19 mouse cellular contexts compared by ENCODE assay signal in genomic region chr10:94313146-94313545, GRCm38 (mm10). TPM values are rescaled to one million over a fixed set of nuclear protein-coding genes. Genes with fewer than 3 reads are reported as not detected.
DNase-seq lines count a peak whose midpoint lies in the region; ATAC-seq lines count a peak whose summit lies in the region.
"Had no signal": no experiment of that assay in that cellular context is flagged by ENCODE, and none has a peak within 500 bp of the region (broad histone marks: within the 10 kb centered on the region; RNA-seq: fewer than 3 reads in every experiment).

No protein-coding gene starts in this region.

- no peak overlapping the region for H3K4me3 ChIP-seq in hindbrain, embryonic 14.5 days (replicated peaks; ENCODE audit: low read length)
- H3K4me3 ChIP-seq in hindbrain, embryonic 13.5 days, result no peak overlapping the region
- H3K4me3 ChIP-seq in midbrain, embryonic 14.5 days (replicated peaks; ENCODE audit: low read depth, low read length), result no peak overlapping the region
- H3K4me3 ChIP-seq in midbrain, embryonic 13.5 days (replicated peaks), result no peak overlapping the region

- H3K27ac ChIP-seq in hindbrain, embryonic 14.5 days, result no peak overlapping the region
- H3K27ac ChIP-seq in hindbrain, embryonic 13.5 days, result no peak overlapping the region
- H3K27ac ChIP-seq in midbrain, embryonic 14.5 days (replicated peaks; ENCODE audit: low read depth, low read length), result no peak overlapping the region
- H3K27ac ChIP-seq in midbrain, embryonic 13.5 days, result no peak overlapping the region
- H3K27ac ChIP-seq: embryonic facial prominence, embryonic 15.5 days; heart, embryonic 10.5 days; limb, embryonic 12.5 days; liver, embryonic 12.5 days had no signal

- H3K4me1 ChIP-seq in hindbrain, embryonic 14.5 days (replicated peaks; ENCODE audit: control insufficient read depth, insufficient read depth, low read length), result peaks cover 7% of the 10 kb centered on the region; the same call in 1 of the 2 replicates
- H3K4me1 ChIP-seq in hindbrain, embryonic 13.5 days (replicated peaks), result peaks cover 17% of the 10 kb centered on the region
- H3K4me1 ChIP-seq in midbrain, embryonic 14.5 days (ENCODE audit: control insufficient read depth, insufficient read depth, low read length), result peaks cover 14% of the 10 kb centered on the region
- H3K4me1 ChIP-seq in midbrain, embryonic 13.5 days (replicated peaks), result peaks cover 20% of the 10 kb centered on the region

- no peaks in the 10 kb centered on the region for H3K9me3 ChIP-seq in hindbrain, embryonic 14.5 days (ENCODE audit: control insufficient read depth, low read length)
- peaks cover 4% of the 10 kb centered on the region; the same call in 1 of the 2 replicates for H3K9me3 ChIP-seq in hindbrain, embryonic 13.5 days
- H3K9me3 ChIP-seq in midbrain, embryonic 14.5 days (ENCODE audit: control insufficient read depth, low read length), result no peaks in the 10 kb centered on the region
- no peaks in the 10 kb centered on the region for H3K9me3 ChIP-seq in midbrain, embryonic 13.5 days
- H3K9me3 ChIP-seq: embryonic facial prominence, embryonic 15.5 days; heart, embryonic 10.5 days; limb, embryonic 12.5 days; liver, embryonic 12.5 days had no signal

- no peak for ATAC-seq in hindbrain, embryonic 14.5 days (ENCODE audit: low FRiP score)
- no peak for ATAC-seq in hindbrain, embryonic 13.5 days (ENCODE audit: low FRiP score)
- no peak for ATAC-seq in midbrain, embryonic 14.5 days (ENCODE audit: low FRiP score, low TSS enrichment)
- ATAC-seq in midbrain, embryonic 13.5 days, result no peak
- ATAC-seq: liver, embryonic 12.5 days had no signal

- no peaks in the 10 kb centered on the region; the same call in 1 of the 2 replicates for H3K27me3 ChIP-seq in hindbrain, embryonic 14.5 days (ENCODE audit: control insufficient read depth, insufficient read depth, low read length)
- no peaks in the 10 kb centered on the region for H3K27me3 ChIP-seq in hindbrain, embryonic 13.5 days
- H3K27me3 ChIP-seq in midbrain, embryonic 14.5 days (ENCODE audit: control insufficient read depth, insufficient read depth, low read length), result no peaks in the 10 kb centered on the region
- peaks cover 5% of the 10 kb centered on the region for H3K27me3 ChIP-seq in midbrain, embryonic 13.5 days

- no peaks in the 10 kb centered on the region for H3K36me3 ChIP-seq in hindbrain, embryonic 14.5 days (replicated peaks; ENCODE audit: control insufficient read depth, insufficient read depth)
- no peaks in the 10 kb centered on the region for H3K36me3 ChIP-seq in hindbrain, embryonic 13.5 days
- no peaks in the 10 kb centered on the region for H3K36me3 ChIP-seq in midbrain, embryonic 14.5 days (ENCODE audit: control insufficient read depth, insufficient read depth, low read length)
- H3K36me3 ChIP-seq in midbrain, embryonic 13.5 days, result no peaks in the 10 kb centered on the region
- H3K36me3 ChIP-seq: embryonic facial prominence, embryonic 15.5 days; forebrain, embryonic 10.5 days; heart, embryonic 10.5 days; limb, embryonic 12.5 days; liver, embryonic 12.5 days had no signal

- DNase-seq in hindbrain, embryonic 14.5 days (ENCODE audit: low spot score), result no peak
- no peak for DNase-seq in midbrain, embryonic 14.5 days
- peak; percentile 43 for DNase-seq in fat pad, adult 2 months (ENCODE audit: extremely low read depth, low read depth, low spot score)
- peak; percentile 55 to 68 for DNase-seq in kidney, postnatal 25 days
- no peak for DNase-seq in thymus, postnatal 0 days (ENCODE audit: low spot score)
- DNase-seq: adrenal gland, postnatal 36 days; cerebellum, adult 11-12 months; forebrain, postnatal 0 days; spleen, adult 18-20 months had no signal

- WGBS in hindbrain, embryonic 14.5 days, result 87% methylated on average over 4 of the region's 4 CpGs
- WGBS in hindbrain, embryonic 13.5 days, result 85% methylated on average over 4 of the region's 4 CpGs
- WGBS in midbrain, embryonic 14.5 days, result 86% methylated on average over 4 of the region's 4 CpGs
- WGBS in midbrain, embryonic 13.5 days, result 85% methylated on average over 4 of the region's 4 CpGs

- H3K9ac ChIP-seq in hindbrain, embryonic 14.5 days, result no peak overlapping the region
- H3K9ac ChIP-seq in hindbrain, embryonic 13.5 days, result no peak overlapping the region
- H3K9ac ChIP-seq in midbrain, embryonic 14.5 days (replicated peaks; ENCODE audit: low read length), result no peak overlapping the region
- H3K9ac ChIP-seq in midbrain, embryonic 13.5 days (replicated peaks), result no peak overlapping the region
- H3K9ac ChIP-seq: embryonic facial prominence, embryonic 15.5 days; forebrain, postnatal 0 days; liver, embryonic 12.5 days had no signal

- peak overlapping the region; percentile 98; the same call in 1 of the 2 replicates for H3K4me2 ChIP-seq in hindbrain, embryonic 14.5 days (replicated peaks)
- no peak overlapping the region; the same call in 1 of the 2 replicates for H3K4me2 ChIP-seq in hindbrain, embryonic 13.5 days
- H3K4me2 ChIP-seq in midbrain, embryonic 14.5 days (ENCODE audit: low read length), result 0 out of 2 replicates have a peak overlapping the region, but pooled peaks have one; percentile 6
- no peak overlapping the region for H3K4me2 ChIP-seq in midbrain, embryonic 13.5 days (replicated peaks)

RNA-seq across cellular contexts. Expression of gene Tmcc3, which starts 1.4 kb away (rescaled TPM):
- polyA plus RNA-seq in hindbrain, embryonic 14.5 days (2014; fragmentation: Nextera tagmentation; extraction: Ambion mirVana), result 12.5 and 17.9 TPM in 2 replicates
- 7.5 and 8.3 TPM in 2 replicates for polyA plus RNA-seq in hindbrain, embryonic 13.5 days (2015; fragmentation: Nextera tagmentation; extraction: Ambion mirVana)
- 9.7 and 11.3 TPM in 2 replicates for polyA plus RNA-seq in midbrain, embryonic 14.5 days (2014; fragmentation: Nextera tagmentation; extraction: Ambion mirVana)
- polyA plus RNA-seq in midbrain, embryonic 13.5 days (2015; fragmentation: Nextera tagmentation; extraction: Ambion mirVana), result 6.1 and 6.6 TPM in 2 replicates
- polyA plus RNA-seq in thymus, postnatal 0 days (2015; fragmentation: Nextera tagmentation; extraction: Ambion mirVana), result 12.2 and 14.0 TPM in 2 replicates

RNA-seq across cellular contexts. Expression of gene Gm4792, which starts 14.6 kb away (rescaled TPM):
- polyA plus RNA-seq in hindbrain, embryonic 14.5 days (2014; fragmentation: Nextera tagmentation; extraction: Ambion mirVana), result 0.35 and 0.38 TPM in 2 replicates
- 0.35 and 0.45 TPM in 2 replicates for polyA plus RNA-seq in hindbrain, embryonic 13.5 days (2015; fragmentation: Nextera tagmentation; extraction: Ambion mirVana)
- polyA plus RNA-seq in midbrain, embryonic 14.5 days (2014; fragmentation: Nextera tagmentation; extraction: Ambion mirVana), result 0.78 and 0.89 TPM in 2 replicates
- polyA plus RNA-seq in midbrain, embryonic 13.5 days (2015; fragmentation: Nextera tagmentation; extraction: Ambion mirVana), result 0.43 and 0.90 TPM in 2 replicates
- not detected in 2 replicates for polyA plus RNA-seq in thymus, postnatal 0 days (2015; fragmentation: Nextera tagmentation; extraction: Ambion mirVana)
- polyA plus RNA-seq: embryonic facial prominence, embryonic 15.5 days; heart, embryonic 10.5 days; heart, postnatal 0 days; large intestine, adult 2 months; limb, embryonic 12.5 days; liver, embryonic 12.5 days; lung, adult 2 months had no signal

Comparison
In these comparisons a context has a peak if more than half of its experiments do, and no peak if none do; other contexts are left out.
1. H3K4me2 ChIP-seq: peak in hindbrain, embryonic 14.5 days (single experiment) and midbrain, embryonic 14.5 days (single experiment); none in hindbrain, embryonic 13.5 days (single experiment) and midbrain, embryonic 13.5 days (single experiment).
2. DNase-seq: peak in fat pad, adult 2 months (single experiment) and kidney, postnatal 25 days (2 of 2); none in hindbrain, embryonic 14.5 days (single experiment), midbrain, embryonic 14.5 days (single experiment) and thymus, postnatal 0 days (single experiment).